Mouse (Mus musculus): ENCODE measurements around the gene Tmem104. TPM values are rescaled to one million over a fixed set of nuclear protein-coding genes. Genes with fewer than 3 reads are reported as not detected.

The Tmem104 gene
- polyA plus RNA-seq, 1 experiment = 21.0 TPM

- Histone ChIP-seq H3K27ac (ENCODE audit: insufficient read depth, low read depth, low read length) (no peak overlapping the region), H3K4me3 (ENCODE audit: low read depth, low read length) (no peak overlapping the region), H3K4me1 (ENCODE audit: control insufficient read depth, insufficient read depth, insufficient read length, low read length) (peaks cover 7% of the 10 kb centered on the region; the same call in 1 of the 2 replicates), H3K27me3 (ENCODE audit: control insufficient read depth, insufficient read depth, low read length) (no peaks in the 10 kb centered on the region), H3K36me3 (ENCODE audit: control insufficient read depth, insufficient read depth, low read length) (no peaks in the 10 kb centered on the region)
- WGBS = 59% methylated on average over 6 of the region's 6 CpGs
- TF ChIP-seq CTCF (IDR thresholded peaks at IDR 0.05; ENCODE audit: extremely low read depth, insufficient read length, insufficient replicate concordance, low read depth, low read length) (no peak), POLR2A (IDR thresholded peaks at IDR 0.05; ENCODE audit: low read depth, low read length) (no peak)
These were observed 90.9 kb downstream of the Tmem104 start for GRCm38 (mm10) chr11:115278176-115278575.

DNA sequence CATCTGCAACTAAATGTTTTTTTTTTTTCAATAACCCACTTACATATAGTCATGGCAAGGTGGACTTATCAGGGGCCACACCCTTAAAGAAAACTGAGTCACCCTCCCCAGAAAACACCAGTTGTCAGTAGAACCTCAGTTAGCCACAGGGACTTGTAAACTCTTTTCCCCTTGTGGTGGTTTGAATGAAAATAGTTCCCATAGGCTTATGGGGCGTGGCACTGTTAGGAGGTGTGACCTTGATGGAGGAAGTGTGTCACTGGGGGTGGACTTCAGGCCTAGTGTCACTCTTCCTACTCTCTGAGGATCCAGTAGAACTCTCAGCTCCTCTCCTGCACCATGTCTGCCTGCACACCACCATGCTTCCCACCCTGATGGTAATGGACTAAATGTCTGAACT lies 92.4 kb downstream of the Tmem104 start:
- Histone ChIP-seq H3K4me1 (ENCODE audit: control insufficient read depth, insufficient read depth, insufficient read length, low read length) (peaks cover 7% of the 10 kb centered on the region; the same call in 1 of the 2 replicates), H3K27ac (ENCODE audit: insufficient read depth, low read depth, low read length) (no peak overlapping the region), H3K4me3 (ENCODE audit: low read depth, low read length) (no peak overlapping the region), H3K27me3 (ENCODE audit: control insufficient read depth, insufficient read depth, low read length) (no peaks in the 10 kb centered on the region), H3K36me3 (ENCODE audit: control insufficient read depth, insufficient read depth, low read length) (no peaks in the 10 kb centered on the region)
- 77% methylated on average over 1 of the region's 1 CpGs for WGBS
- TF ChIP-seq POLR2A (IDR thresholded peaks at IDR 0.05; ENCODE audit: low read depth, low read length) (no peak), CTCF (IDR thresholded peaks at IDR 0.05; ENCODE audit: extremely low read depth, insufficient read length, insufficient replicate concordance, low read depth, low read length) (no peak)

DNA sequence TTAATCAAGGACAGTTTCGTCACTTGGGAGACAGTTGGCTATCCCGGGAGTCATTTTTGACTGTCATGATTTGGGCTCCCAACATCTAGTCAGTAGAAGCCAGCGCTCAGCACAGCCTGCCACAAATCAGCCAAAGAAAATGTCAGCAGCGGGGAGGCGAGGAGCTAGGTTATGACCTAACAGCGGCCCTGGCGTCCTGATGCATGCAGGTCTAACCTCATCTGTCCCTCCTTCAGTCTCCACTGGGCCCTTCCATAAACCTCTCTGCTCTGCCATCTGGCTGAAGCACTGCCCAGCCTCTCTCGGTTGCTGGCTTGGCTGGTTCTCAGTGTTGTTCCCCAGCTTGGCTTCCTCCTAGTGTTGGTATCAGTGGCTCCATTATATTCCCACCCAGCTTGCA lies 95.0 kb downstream of the Tmem104 start:
- Histone ChIP-seq H3K27me3 (ENCODE audit: control insufficient read depth, insufficient read depth, low read length) (no peaks in the 10 kb centered on the region), H3K4me1 (ENCODE audit: control insufficient read depth, insufficient read depth, insufficient read length, low read length) (0 out of 2 replicates have a peak, but pooled peaks cover 3% of the 10 kb centered on the region), H3K27ac (ENCODE audit: insufficient read depth, low read depth, low read length) (no peak overlapping the region), H3K4me3 (ENCODE audit: low read depth, low read length) (no peak overlapping the region), H3K36me3 (ENCODE audit: control insufficient read depth, insufficient read depth, low read length) (no peaks in the 10 kb centered on the region)
- no peak for TF ChIP-seq CTCF (IDR thresholded peaks at IDR 0.05; ENCODE audit: extremely low read depth, insufficient read length, insufficient replicate concordance, low read depth, low read length)
- TF ChIP-seq POLR2A (IDR thresholded peaks at IDR 0.05; ENCODE audit: low read depth, low read length) = no peak
- 79% methylated on average over 8 of the region's 8 CpGs for WGBS

GRCm38 (mm10) chr11:115282723-115283485 lies 95.6 kb downstream of the Tmem104 start:
- Histone ChIP-seq H3K4me3 (ENCODE audit: low read depth, low read length) (no peak overlapping the region), H3K27ac (ENCODE audit: insufficient read depth, low read depth, low read length) (no peak overlapping the region), H3K4me1 (ENCODE audit: control insufficient read depth, insufficient read depth, insufficient read length, low read length) (0 out of 2 replicates have a peak, but pooled peaks cover 3% of the 10 kb centered on the region), H3K27me3 (ENCODE audit: control insufficient read depth, insufficient read depth, low read length) (no peaks in the 10 kb centered on the region), H3K36me3 (ENCODE audit: control insufficient read depth, insufficient read depth, low read length) (no peaks in the 10 kb centered on the region)
- TF ChIP-seq CTCF (IDR thresholded peaks at IDR 0.05; ENCODE audit: extremely low read depth, insufficient read length, insufficient replicate concordance, low read depth, low read length) = no peak
- TF ChIP-seq POLR2A (IDR thresholded peaks at IDR 0.05; ENCODE audit: low read depth, low read length) = no peak
- WGBS = 81% methylated on average over 8 of the region's 8 CpGs

DNA sequence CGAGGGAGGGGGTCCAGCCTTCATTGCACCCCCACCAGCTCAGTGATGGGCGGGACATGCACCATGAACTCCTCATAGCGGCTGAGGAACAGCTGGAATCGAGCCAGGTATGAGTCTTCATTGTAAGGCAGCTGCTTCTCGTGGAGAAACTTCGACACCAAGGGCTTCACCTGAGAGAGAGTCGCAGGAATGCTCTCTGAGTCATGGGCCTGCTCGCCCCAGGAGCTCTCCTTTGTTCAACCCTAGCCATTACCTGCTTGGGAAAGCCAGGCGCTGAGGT lies 96.1 kb downstream of the Tmem104 start:
- 65% methylated on average over 9 of the region's 9 CpGs for WGBS
- Histone ChIP-seq H3K27ac (ENCODE audit: insufficient read depth, low read depth, low read length) (no peak overlapping the region), H3K4me1 (ENCODE audit: control insufficient read depth, insufficient read depth, insufficient read length, low read length) (0 out of 2 replicates have a peak, but pooled peaks cover 3% of the 10 kb centered on the region), H3K27me3 (ENCODE audit: control insufficient read depth, insufficient read depth, low read length) (no peaks in the 10 kb centered on the region), H3K4me3 (ENCODE audit: low read depth, low read length) (no peak overlapping the region), H3K36me3 (ENCODE audit: control insufficient read depth, insufficient read depth, low read length) (no peaks in the 10 kb centered on the region)
- no peak for TF ChIP-seq POLR2A (IDR thresholded peaks at IDR 0.05; ENCODE audit: low read depth, low read length)
- no peak for TF ChIP-seq CTCF (IDR thresholded peaks at IDR 0.05; ENCODE audit: extremely low read depth, insufficient read length, insufficient replicate concordance, low read depth, low read length)

- no peak for TF ChIP-seq CTCF (IDR thresholded peaks at IDR 0.05; ENCODE audit: extremely low read depth, insufficient read length, insufficient replicate concordance, low read depth, low read length)
- no peak for TF ChIP-seq POLR2A (IDR thresholded peaks at IDR 0.05; ENCODE audit: low read depth, low read length)
- H3K4me1 ChIP-seq (ENCODE audit: control insufficient read depth, insufficient read depth, insufficient read length, low read length) = 0 out of 2 replicates have a peak, but pooled peaks cover 3% of the 10 kb centered on the region
- no peaks in the 10 kb centered on the region for H3K27me3 ChIP-seq (ENCODE audit: control insufficient read depth, insufficient read depth, low read length)
- no peak overlapping the region for H3K4me3 ChIP-seq (ENCODE audit: low read depth, low read length)
- WGBS = 82% methylated on average over 12 of the region's 12 CpGs
- H3K27ac ChIP-seq (ENCODE audit: insufficient read depth, low read depth, low read length) = no peak overlapping the region
- no peaks in the 10 kb centered on the region for H3K36me3 ChIP-seq (ENCODE audit: control insufficient read depth, insufficient read depth, low read length)
These were observed 96.8 kb downstream of the Tmem104 start for GRCm38 (mm10) chr11:115283891-115284620.

DNA sequence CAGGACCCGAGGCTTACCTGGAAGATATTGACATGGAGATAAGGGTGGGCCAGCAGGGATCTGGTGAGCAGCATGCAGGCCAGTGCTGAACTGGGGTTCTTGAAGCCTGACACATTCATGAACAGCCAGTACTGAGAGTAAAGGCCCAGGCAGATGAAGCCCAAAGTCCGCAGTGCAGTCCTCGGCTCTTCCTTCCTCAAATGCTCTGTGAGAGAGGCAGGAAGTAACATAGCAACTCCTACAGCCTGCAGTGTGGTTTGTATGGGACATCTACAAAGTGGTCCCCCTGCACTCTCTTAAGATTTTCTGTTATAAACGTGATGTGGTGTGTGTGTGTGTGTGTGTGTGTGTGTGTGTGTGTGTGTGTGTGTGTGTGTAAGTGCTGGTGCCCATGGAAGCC lies 98.0 kb downstream of the Tmem104 start:
- TF ChIP-seq POLR2A (IDR thresholded peaks at IDR 0.05; ENCODE audit: low read depth, low read length) (no peak), CTCF (IDR thresholded peaks at IDR 0.05; ENCODE audit: extremely low read depth, insufficient read length, insufficient replicate concordance, low read depth, low read length) (no peak)
- no peaks in the 10 kb centered on the region for H3K27me3 ChIP-seq (ENCODE audit: control insufficient read depth, insufficient read depth, low read length)
- H3K4me1 ChIP-seq (ENCODE audit: control insufficient read depth, insufficient read depth, insufficient read length, low read length) = 0 out of 2 replicates have a peak, but pooled peaks cover 3% of the 10 kb centered on the region
- H3K4me3 ChIP-seq (ENCODE audit: low read depth, low read length) = no peak overlapping the region
- 31% methylated on average over 4 of the region's 4 CpGs for WGBS
- H3K27ac ChIP-seq (ENCODE audit: insufficient read depth, low read depth, low read length) = no peak overlapping the region
- H3K36me3 ChIP-seq (ENCODE audit: control insufficient read depth, insufficient read depth, low read length) = no peaks in the 10 kb centered on the region
